Mouse (Mus musculus): ENCODE data around the gene Rffl. TPM values are rescaled to one million over a fixed set of nuclear protein-coding genes. Genes with fewer than 3 reads are reported as not detected.

Rffl gene
- polyA plus RNA-seq, 1 experiment from 2014 or later = 12.0 TPM

DNA sequence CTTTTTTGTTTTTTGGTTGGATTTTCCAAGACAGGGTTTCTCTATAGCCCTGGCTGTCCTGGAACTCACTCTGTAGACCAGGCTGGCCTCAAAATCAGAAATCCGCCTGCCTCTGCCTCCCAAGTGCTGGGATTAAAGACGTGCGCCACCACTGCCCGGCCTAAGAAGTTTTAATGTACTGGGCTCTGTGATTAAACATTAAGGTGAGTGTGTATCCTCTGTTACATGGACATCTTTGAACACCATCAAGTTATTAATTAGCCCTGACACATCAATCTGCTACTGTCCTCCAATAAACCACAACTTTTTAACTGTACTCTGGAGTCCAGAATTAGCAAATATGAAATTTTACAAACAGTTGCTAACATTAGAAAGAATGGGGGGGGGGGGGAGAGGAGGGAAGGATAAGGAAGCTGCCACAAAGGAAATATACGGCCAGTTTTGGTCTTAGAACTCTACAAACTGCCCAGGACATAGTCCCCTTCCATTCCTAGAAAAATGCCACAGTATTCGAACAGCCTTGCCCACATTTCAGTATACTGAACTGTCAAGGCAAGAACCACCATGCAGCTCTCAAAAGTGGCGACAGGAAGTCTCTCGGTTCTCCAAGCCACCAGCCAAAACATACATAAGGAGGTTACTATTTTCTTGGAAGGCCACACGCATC is 1.4 kb downstream of the Rffl start:
- Histone ChIP-seq H3K27ac (peak overlapping the region; percentile 48; the same call in 1 of the 2 replicates), H3K4me3 (peak overlapping the region; percentile 93), H3K9ac (peak overlapping the region; percentile 72; the same call in 1 of the 2 replicates), H3K4me2 (peak overlapping the region; percentile 81), H3K9me3 (no peaks in the 10 kb centered on the region), H3K27me3 (no peaks in the 10 kb centered on the region), H3K4me1 (peaks cover 4% of the 10 kb centered on the region; the same call in 1 of the 2 replicates), H3K36me3 (no peaks in the 10 kb centered on the region)
- no peak for ATAC-seq (ENCODE audit: borderline replicate concordance, extremely low read depth, low FRiP score, low TSS enrichment)
- WGBS = 56% methylated on average over 9 of the region's 9 CpGs

GRCm38 (mm10) chr11:82867956-82868355 is 3.1 kb downstream of the Rffl start:
- H3K4me3 ChIP-seq = no peak overlapping the region
- H3K9me3 ChIP-seq = no peaks in the 10 kb centered on the region
- H3K4me1 ChIP-seq = peaks cover 4% of the 10 kb centered on the region; the same call in 1 of the 2 replicates
- H3K36me3 ChIP-seq = no peaks in the 10 kb centered on the region
- no peaks in the 10 kb centered on the region for H3K27me3 ChIP-seq
- H3K27ac ChIP-seq = no peak overlapping the region
- 84% methylated on average over 5 of the region's 5 CpGs for WGBS
- no peak overlapping the region for H3K9ac ChIP-seq
- no peak overlapping the region for H3K4me2 ChIP-seq
- ATAC-seq (ENCODE audit: borderline replicate concordance, extremely low read depth, low FRiP score, low TSS enrichment) = no peak

DNA sequence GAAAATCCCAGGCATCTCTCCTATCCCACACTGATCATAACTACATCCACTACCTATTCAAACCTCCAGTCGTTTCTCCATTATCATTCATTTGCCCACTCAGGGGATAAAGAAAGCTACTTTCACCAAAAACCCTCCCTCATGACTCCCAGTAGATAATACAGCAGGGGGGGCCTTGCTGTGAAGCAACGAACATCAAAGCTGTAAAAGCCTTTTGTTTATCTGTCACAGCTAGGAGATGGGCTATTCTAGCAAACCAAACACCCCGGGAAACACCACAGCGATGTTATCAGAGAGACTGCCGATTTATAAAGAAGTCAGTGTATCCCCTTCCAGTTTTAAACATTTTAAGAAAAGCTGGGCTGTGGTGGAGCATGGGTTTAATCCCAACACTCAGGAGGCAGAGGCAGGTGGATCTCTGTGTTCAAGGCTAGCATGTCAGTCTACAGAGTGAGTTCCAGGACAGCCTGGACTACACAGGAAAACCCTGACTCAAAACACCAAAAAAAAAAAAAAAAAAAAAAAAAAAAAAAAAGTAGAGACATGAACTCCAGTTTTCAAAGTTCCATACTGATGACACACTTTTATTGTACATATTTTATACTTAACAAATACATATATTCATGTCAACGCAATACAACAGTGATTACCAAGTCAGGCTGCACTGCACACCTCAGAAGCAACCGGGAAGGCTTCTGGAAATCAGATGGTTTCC is 4.0 kb downstream of the Rffl start:
- Histone ChIP-seq H3K4me1 (peaks cover 4% of the 10 kb centered on the region; the same call in 1 of the 2 replicates), H3K4me2 (no peak overlapping the region), H3K9ac (no peak overlapping the region), H3K27ac (no peak overlapping the region), H3K36me3 (no peaks in the 10 kb centered on the region), H3K27me3 (no peaks in the 10 kb centered on the region), H3K4me3 (no peak overlapping the region), H3K9me3 (no peaks in the 10 kb centered on the region)
- no peak for ATAC-seq (ENCODE audit: borderline replicate concordance, extremely low read depth, low FRiP score, low TSS enrichment)
- WGBS = 32% methylated on average over 7 of the region's 7 CpGs

GRCm38 (mm10) chr11:82865957-82866356 is 5.1 kb downstream of the Rffl start:
- H3K4me3 ChIP-seq = no peak overlapping the region
- H3K9ac ChIP-seq = no peak overlapping the region
- H3K9me3 ChIP-seq = no peaks in the 10 kb centered on the region
- ATAC-seq (ENCODE audit: borderline replicate concordance, extremely low read depth, low FRiP score, low TSS enrichment) = no peak
- H3K36me3 ChIP-seq = no peaks in the 10 kb centered on the region
- peaks cover 9% of the 10 kb centered on the region; the same call in 1 of the 2 replicates for H3K4me1 ChIP-seq
- H3K27ac ChIP-seq = no peak overlapping the region
- H3K4me2 ChIP-seq = no peak overlapping the region
- 79% methylated on average over 10 of the region's 10 CpGs for WGBS
- no peaks in the 10 kb centered on the region for H3K27me3 ChIP-seq

DNA sequence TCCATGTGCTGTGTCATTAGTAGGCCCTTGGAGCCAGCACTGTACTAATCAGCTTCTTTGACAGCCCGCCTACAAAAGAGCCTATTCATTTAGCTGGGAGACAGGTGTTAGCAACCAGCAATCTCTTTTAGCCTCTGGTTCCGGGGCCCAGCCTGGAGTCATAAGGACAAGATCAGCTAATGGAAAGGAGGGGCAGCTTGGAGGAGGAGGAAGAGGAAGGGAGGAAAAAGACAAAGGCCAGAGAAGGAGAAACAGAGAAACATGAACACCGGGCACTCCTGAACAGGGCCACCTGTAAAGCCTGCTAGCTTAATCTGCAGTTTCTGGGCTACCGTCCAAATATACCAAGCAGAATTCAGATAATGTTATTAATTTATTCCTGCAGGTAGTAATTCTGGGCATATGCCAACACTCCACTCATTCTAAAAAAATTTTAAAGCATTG is 7.5 kb downstream of the Rffl start:
- H3K36me3 ChIP-seq = no peaks in the 10 kb centered on the region
- 0 out of 2 replicates have a peak, but pooled peaks cover 5% of the 10 kb centered on the region for H3K4me1 ChIP-seq
- H3K27me3 ChIP-seq = no peaks in the 10 kb centered on the region
- H3K4me3 ChIP-seq = no peak overlapping the region
- no peak overlapping the region for H3K9ac ChIP-seq
- 52% methylated on average over 4 of the region's 4 CpGs for WGBS
- no peak overlapping the region for H3K4me2 ChIP-seq
- no peak for ATAC-seq (ENCODE audit: borderline replicate concordance, extremely low read depth, low FRiP score, low TSS enrichment)
- no peaks in the 10 kb centered on the region for H3K9me3 ChIP-seq
- no peak overlapping the region for H3K27ac ChIP-seq

GRCm38 (mm10) chr11:82863059-82863458 is 8.0 kb downstream of the Rffl start:
- Histone ChIP-seq H3K9me3 (no peaks in the 10 kb centered on the region), H3K4me3 (no peak overlapping the region), H3K27me3 (no peaks in the 10 kb centered on the region), H3K9ac (no peak overlapping the region), H3K36me3 (no peaks in the 10 kb centered on the region), H3K4me2 (no peak overlapping the region), H3K27ac (no peak overlapping the region), H3K4me1 (0 out of 2 replicates have a peak, but pooled peaks cover 5% of the 10 kb centered on the region)
- no peak for ATAC-seq (ENCODE audit: borderline replicate concordance, extremely low read depth, low FRiP score, low TSS enrichment)
- 81% methylated on average over 2 of the region's 2 CpGs for WGBS

DNA sequence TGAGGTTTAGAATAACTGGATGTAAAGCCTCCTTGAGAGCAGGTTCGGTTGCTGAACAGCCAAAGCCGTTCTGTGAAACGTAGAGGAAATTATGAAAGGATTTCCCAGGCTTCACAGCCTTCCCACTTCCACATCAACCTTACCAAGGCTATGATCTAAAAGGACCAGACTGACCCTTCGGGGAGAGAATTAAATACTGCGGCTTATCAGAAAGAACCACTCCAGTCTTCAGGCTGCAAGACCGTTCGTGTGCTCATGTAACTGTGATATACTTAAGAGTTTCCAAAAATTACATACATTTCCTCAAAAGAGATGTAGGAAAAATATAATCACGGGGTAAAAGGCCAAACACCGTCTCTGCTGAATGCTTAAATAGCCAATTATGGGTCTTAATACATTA is 8.4 kb downstream of the Rffl start:
- no peak overlapping the region for H3K27ac ChIP-seq
- H3K27me3 ChIP-seq = no peaks in the 10 kb centered on the region
- H3K4me3 ChIP-seq = no peak overlapping the region
- no peaks in the 10 kb centered on the region for H3K9me3 ChIP-seq
- 0 out of 2 replicates have a peak, but pooled peaks cover 5% of the 10 kb centered on the region for H3K4me1 ChIP-seq
- no peak for ATAC-seq (ENCODE audit: borderline replicate concordance, extremely low read depth, low FRiP score, low TSS enrichment)
- H3K36me3 ChIP-seq = no peaks in the 10 kb centered on the region
- WGBS = 81% methylated on average over 9 of the region's 9 CpGs
- H3K4me2 ChIP-seq = no peak overlapping the region
- no peak overlapping the region for H3K9ac ChIP-seq

DNA sequence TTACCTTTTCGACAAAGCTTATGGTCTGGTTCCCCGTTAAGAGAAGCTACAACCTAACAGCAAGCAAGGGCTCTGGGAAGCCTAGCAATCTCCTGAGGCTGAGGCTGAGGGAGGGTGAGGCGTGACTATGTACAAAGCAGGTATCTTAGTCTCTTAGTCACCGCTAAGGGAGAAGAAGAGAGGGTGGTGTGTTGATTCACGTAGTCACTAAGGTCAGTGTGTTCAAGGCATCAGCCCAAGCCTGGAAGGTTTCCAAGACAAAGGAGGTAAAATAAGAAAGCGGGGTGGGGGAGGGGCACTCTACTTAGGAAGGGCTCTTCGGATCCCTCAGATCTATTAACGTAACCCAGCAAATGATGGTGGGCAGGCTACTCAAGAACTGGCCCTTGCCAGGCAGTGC is 9.5 kb downstream of the Rffl start:
- no peak overlapping the region for H3K4me2 ChIP-seq
- no peaks in the 10 kb centered on the region for H3K9me3 ChIP-seq
- 0 out of 2 replicates have a peak, but pooled peaks cover 5% of the 10 kb centered on the region for H3K4me1 ChIP-seq
- no peak overlapping the region for H3K9ac ChIP-seq
- H3K27me3 ChIP-seq = no peaks in the 10 kb centered on the region
- ATAC-seq (ENCODE audit: borderline replicate concordance, extremely low read depth, low FRiP score, low TSS enrichment) = no peak
- no peak overlapping the region for H3K27ac ChIP-seq
- 59% methylated on average over 8 of the region's 8 CpGs for WGBS
- no peaks in the 10 kb centered on the region for H3K36me3 ChIP-seq
- no peak overlapping the region for H3K4me3 ChIP-seq

GRCm38 (mm10) chr11:82860759-82861158 is 10.3 kb downstream of the Rffl start:
- H3K27me3 ChIP-seq = no peaks in the 10 kb centered on the region
- H3K4me2 ChIP-seq = no peak overlapping the region
- WGBS = 64% methylated on average over 6 of the region's 6 CpGs
- 0 out of 2 replicates have a peak, but pooled peaks cover 5% of the 10 kb centered on the region for H3K4me1 ChIP-seq
- no peaks in the 10 kb centered on the region for H3K36me3 ChIP-seq
- no peaks in the 10 kb centered on the region for H3K9me3 ChIP-seq
- no peak for ATAC-seq (ENCODE audit: borderline replicate concordance, extremely low read depth, low FRiP score, low TSS enrichment)
- no peak overlapping the region for H3K9ac ChIP-seq
- no peak overlapping the region for H3K4me3 ChIP-seq
- H3K27ac ChIP-seq = no peak overlapping the region

DNA sequence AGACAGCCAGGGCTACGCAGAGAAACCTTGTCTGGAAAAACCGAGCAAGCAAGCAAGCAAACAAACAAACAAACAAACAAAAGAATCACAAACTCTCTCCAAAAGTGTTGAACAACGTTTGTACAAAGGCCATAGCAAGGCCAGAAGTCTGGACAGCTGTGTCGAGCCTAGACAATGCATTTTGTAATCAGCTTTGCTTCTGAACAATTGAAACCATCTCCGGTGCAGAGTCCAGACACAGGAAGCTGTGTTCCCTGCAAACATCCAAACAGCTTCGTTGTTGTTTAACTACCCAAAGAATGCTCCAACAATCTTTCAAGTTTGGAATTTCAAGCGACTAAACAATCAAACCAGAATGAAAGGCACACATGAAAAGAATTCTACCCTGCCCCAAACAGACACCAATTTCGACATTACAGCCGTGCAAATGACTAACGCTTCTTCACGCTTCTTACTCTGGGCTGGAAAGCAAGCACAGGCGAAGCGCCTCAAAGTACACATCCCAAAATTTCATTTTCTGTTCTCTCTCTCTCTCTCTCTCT is 13.6 kb downstream of the Rffl start:
- Histone ChIP-seq H3K27ac (peak overlapping the region; percentile 36; the same call in 1 of the 2 replicates), H3K4me1 (0 out of 2 replicates have a peak, but pooled peaks cover 5% of the 10 kb centered on the region), H3K9ac (no peak overlapping the region), H3K4me3 (no peak overlapping the region), H3K9me3 (no peaks in the 10 kb centered on the region), H3K27me3 (no peaks in the 10 kb centered on the region), H3K36me3 (no peaks in the 10 kb centered on the region), H3K4me2 (no peak overlapping the region)
- ATAC-seq (ENCODE audit: borderline replicate concordance, extremely low read depth, low FRiP score, low TSS enrichment) = no peak
- 70% methylated on average over 13 of the region's 13 CpGs for WGBS

DNA sequence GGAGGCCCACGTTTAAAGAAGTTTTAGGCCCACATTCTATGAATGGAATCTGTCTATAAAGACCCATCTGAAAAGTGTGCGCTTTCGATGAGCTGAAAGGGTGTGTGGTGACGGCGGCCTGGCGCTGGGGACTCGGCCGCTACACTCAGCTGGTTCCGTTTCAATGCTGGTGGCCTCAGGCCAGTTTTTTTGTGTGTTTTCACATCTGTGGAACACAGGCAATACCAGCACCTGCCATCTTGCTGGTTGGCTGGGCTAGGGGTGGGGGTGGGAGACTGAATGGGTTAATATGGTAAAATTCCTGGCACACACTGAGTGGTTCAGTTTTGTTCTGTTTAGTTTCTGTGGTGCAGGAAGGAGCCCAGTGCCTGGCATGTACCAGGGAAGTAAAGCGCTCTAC is 15.0 kb downstream of the Rffl start:
- H3K4me3 ChIP-seq = no peak overlapping the region
- no peak overlapping the region for H3K4me2 ChIP-seq
- H3K36me3 ChIP-seq = no peaks in the 10 kb centered on the region
- H3K4me1 ChIP-seq = no peaks in the 10 kb centered on the region
- WGBS = 67% methylated on average over 10 of the region's 10 CpGs
- H3K9ac ChIP-seq = no peak overlapping the region
- H3K9me3 ChIP-seq = no peaks in the 10 kb centered on the region
- H3K27ac ChIP-seq = no peak overlapping the region
- H3K27me3 ChIP-seq = no peaks in the 10 kb centered on the region
- ATAC-seq (ENCODE audit: borderline replicate concordance, extremely low read depth, low FRiP score, low TSS enrichment) = no peak
